Mouse (Mus musculus) CD4-positive, CD25-positive, alpha-beta regulatory T cell, adult 2 months (primary cell): ENCODE data around the gene Mvb12b.

Experiments used
- DNase-seq: peaks from one replicate; pipeline ENCODE4 v3.0.0-alpha.2; 2012; ENCODE audit warnings: low read depth, low spot score

Mvb12b gene

DNA sequence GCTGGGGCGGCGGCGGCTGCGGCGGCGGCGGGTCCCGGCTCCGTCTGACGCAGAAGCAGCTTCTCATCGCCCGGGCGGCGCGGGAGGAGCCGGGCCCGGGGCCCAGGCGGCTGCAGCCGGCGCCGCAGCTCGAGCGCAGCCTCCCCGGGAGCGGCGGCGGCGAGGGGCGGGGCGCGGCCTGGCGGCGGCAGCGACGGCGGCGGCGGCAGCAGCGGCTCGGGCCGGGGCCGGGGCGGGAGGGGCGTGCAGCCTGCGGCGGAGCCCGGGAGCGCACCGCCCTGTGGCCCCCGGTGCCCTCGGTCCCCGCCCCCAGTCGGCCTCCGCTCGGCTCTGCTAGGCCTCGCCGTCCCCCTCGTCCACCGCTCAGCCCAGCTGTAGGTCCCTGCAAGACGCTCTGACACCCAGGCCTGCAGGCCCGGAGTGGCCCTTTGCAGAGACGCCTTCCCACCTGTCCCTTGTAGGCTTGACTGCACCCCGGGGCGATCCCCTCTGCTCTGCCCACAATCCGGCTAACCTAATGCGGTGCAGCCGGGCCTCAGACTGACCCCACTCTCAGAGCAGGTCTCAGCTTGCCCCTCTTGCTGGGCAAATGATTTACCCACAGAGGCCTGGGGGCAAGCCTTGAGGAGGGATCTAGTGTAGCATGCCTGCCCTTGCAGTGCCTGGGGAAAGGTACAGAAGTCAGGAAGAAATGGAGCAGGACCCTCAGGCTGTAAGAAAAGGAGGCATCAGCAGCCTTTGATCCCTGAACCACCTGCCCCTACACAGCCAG is at the start of gene Mvb12b:
Gene Mvb12b (minus strand): TSS at position 619 of the 772 bp plus-strand sequence.
- DNase-seq = peak; percentile 74

DNA sequence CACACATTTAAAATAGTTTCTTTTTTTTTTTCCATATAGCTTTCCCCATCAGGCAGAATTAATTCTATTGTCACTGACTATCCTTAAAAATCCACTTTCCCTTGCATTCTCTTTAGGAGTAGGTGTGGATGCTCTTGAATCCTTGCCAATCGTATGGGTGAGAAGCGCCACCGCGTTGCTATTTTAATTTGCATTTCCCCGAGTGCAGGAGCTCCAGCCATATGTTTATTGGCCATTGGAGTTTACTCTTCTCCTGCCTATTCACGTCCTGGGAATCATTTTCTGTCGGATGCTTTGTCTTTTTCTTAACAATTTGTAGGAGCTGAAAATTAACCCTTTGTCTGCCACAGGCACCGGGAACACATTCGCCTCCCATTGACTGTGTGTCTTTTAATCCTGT is 48.0 kb upstream of the Mvb12b start:
- no peak for DNase-seq

DNA sequence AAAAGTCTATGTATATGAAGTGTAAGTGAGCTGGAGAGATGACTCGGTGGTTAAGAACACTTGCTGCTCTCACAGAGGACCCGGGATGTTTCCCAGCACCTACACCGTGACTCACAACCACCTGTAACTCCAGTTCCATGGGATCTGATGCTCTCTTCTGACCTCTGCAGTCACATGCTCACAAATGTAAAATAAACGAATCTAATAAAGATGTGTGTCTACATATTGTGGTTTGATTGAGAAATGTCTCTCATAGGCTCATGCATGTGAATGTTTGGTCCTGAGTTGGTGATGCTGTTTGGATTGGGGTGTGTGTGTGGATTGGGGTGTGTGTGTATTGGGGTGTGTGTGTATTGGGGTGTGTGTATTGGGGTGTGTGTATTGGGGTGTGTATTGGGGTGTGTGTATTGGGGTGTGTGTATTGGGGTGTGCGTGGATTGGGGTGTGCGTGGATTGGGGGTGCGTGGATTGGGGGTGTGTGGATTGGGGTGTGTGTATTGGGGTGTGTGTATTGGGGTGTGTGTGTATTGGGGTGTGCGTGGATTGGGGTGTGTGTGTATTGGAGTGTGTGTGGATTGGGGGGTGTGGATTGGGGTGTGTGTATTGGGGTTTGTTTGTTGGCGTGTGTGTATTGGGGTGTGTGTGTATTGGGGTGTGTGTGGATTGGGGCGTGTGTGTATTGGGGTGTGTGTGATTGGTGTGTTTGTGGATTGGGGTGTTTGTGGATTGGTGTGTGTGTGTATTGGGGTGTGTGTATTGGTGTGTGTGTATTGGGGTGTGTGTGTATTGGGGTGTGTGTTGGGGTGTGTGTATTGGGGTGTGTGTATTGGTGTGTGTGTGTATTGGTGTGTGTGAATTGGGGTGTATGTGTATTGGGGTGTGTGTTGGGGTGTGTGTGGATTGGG is 46.1 kb upstream of the Mvb12b start:
- DNase-seq = peak; percentile 12

DNA sequence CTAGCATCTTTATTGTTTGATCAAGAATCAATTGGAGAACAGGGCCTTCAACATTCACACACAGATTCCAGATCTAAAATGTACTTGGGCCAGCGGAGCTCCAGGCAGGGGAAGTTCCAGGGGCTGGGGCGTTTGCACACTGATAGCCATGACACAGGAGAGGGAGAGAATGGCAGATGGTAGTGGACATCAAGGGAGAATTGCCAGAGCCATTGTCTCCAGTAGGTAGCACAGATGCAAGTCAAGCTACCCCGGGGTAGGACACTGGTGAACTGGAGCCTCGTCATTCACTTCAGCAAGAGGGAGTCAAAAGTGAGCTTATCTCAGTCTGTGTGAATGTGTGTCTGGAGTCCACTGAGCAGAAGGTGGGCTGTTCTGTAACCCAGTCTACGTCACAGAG is 43.4 kb upstream of the Mvb12b start:
- DNase-seq = no peak

DNA sequence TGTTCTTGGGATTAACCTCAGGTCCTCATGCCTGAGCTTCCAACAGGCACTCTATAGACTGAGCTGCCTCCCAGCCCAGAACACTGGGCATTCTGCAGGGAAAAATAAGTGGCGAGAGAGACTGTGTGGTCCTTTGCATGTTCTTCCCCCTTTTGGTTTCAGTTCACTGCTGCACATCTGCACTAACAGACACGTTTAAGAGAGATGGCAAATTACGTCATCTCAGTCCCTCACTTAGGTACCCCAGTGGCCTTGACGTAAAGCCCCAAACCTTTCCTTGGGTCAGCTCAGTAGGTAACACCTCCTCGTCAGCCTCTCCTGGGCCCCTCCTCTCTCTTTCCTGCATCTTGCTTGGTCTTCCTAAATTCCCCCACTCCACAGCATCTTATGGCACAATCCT is 37.5 kb upstream of the Mvb12b start:
- no peak for DNase-seq

DNA sequence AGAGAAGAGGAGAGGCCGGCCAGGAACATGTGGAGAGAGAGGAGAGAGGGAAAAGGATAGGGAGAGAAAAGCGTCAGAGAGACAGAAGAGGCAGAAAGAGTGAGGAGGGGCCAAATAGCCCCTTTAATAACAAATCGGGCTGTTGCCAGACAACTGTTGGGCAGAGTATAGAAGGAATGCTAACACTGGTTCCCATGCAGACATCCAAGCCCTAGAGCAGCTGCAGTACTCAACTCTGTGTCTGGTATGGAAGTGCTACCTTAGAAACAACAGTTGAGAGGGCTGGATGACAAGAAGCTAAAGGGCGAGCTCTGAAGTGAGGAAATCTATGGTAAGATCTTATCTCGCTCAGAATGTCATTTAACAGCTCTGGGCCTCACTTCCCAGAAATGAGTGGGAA is 35.7 kb upstream of the Mvb12b start:
- no peak for DNase-seq

DNA sequence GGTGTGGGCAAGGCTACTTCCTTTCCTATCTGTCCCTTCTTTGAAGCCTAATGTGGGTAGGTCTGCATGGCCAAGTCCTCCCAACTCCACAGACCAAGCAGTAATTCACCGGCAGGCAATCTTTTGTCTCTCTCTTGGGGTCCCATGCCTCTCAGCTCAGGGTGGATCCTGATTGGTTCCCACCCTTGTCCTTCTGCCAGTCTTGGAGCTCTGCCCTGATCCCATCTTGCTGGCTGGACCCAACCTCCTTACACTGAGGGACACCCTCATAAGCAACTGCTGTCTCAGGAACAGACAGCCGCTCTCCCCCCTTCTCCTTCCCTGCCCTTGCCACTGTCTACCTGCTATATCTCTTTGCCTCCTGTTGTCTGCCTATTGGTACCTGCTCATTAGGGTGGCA is 34.7 kb upstream of the Mvb12b start:
- no peak for DNase-seq

DNA sequence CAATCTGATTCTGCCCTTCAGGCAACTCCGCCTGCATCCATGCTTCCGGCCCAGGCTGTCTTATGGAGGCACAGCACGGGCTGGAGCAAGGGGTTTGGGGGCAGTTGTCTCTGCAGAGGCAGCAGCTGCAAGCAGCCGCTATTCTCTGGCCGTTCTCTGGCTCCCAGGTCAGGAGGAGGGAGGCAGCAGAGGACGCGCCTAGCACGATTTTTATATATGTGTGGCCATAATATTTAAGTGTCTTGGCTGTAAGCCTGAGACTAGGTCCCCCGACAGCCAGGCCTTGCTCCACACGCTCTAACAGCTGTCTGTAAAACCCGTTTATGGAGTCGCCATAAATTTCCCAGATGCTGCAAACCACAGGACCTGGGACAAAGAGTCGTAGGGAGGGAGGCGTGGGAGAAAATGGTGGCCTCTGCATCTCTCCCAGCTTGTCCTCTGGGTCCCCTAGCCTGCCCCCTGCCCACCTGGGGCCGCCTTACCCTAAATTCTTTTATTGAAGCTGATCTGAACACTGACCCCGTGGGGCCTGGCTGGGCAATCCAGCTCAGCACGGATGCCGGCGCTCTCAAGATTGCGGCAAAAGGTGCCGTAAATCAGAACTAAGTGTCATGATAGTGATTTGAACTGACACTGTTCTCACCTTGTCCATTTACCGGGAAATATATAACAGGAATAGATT is 32.3 kb upstream of the Mvb12b start:
- no peak for DNase-seq

DNA sequence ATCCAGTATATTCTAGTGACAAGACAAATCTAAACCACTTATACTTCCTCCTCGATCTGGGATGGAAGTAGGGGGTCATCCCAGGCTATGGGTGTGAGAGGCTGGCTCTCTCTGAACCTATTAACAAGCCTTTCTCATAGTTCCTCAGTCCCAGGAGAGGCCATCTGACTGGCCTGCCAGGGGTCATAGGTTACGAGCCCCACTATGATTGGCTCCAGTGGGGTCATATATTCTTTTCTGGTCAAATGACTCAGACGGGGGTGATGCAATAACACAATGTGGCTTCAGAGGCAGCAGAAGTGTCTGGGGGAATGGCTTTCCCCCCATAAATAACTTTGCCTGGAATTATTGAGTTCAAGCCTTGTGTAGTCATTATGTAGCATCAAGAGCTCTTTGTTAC is 31.1 kb upstream of the Mvb12b start:
- no peak for DNase-seq

DNA sequence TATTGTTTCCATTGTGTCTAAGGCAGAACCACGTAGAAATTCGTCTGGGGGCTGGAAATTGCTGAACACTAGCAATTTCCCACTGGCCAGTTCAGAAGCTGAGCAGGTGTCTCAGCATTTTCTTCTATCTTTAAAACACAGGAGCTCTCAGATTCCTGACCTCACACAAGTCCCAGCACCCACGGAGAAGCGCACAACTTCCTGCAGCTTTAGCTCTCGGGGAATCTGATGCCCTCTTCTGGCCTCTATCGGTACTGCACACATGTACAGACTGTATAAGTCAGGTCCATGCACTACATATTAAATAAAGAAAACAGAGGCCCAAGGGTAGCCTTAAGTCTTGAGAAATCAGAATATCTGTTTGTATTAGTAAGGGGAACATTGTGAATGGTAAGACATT is 30.6 kb upstream of the Mvb12b start:
- DNase-seq = peak; percentile 85

DNA sequence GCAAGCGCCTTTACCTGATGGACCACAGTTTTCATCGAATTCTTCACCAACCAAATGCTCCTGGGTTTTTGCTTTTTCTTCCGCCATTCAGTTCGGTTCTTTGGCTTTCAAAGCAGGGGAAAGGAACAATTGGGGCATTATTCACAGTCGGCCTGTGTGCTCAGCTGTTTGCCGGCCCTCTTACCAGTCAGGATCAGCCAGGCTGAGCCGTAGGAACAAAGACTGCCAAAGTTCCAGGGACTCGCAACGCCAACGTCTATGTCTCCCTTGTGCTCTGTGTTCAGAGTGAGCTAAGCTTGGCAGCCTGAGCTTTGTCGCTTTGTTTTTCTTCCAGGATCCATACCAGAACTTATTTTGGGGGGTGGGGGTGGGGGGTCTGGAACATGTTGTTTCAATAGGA is 28.9 kb upstream of the Mvb12b start:
- DNase-seq = no peak

DNA sequence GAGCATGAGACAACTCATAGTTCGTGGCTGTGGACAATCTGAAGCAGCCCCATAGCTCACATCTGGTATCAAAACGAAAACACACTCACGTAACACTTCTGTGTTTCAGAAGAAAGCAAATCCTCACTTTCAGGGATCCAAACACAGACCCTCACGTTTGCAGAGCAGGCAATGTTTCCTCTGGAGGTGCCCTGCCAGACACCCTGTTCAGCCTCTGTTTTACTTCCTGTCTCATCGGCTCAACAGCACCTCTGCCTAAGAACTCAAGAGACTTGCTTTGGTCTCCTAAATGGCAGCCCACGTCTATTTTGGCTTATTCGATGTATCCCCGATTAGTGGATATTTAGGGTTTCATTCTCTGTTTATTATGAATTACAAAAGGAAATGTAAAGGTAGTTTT is 27.3 kb upstream of the Mvb12b start:
- peak; percentile 47 for DNase-seq

DNA sequence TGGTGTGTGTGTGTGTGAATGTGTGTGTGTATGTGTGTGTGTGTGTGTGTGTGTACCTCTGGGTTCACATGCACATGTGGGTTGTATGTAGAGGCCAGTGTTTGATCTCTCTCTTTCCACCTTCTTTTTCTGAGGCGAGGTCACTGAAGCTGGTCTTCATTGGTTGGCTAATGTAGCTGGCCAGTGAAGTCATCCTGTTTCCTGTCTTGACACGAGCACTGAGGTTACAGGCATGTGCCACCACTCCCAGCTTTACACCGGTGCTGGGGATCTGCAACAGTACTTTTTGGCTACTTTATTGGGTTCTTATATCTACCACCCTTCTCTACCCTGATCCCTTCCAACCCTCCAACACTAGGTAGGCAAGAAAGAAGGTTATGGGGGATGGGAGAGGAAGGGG is 26.6 kb upstream of the Mvb12b start:
- DNase-seq = peak; percentile 19

DNA sequence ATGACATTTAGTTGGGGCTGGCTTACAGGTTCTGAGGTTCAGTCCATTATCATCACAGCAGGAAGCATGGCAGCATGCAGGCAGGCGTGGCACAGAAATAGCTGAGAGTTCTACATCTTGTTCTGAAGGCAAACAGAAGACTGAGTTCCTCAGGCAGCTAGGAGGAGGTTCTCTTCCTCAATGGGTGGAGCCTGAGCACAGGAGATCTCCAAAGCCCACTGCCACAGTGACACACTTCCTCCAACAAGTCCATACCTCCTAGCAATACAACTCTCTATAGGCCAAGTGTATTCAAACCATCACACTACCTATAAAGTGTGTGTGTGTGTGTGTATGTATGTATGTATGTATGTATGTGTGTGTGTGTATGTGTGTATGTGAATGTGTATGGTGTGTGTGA is 25.9 kb upstream of the Mvb12b start:
- peak; percentile 34 for DNase-seq

DNA sequence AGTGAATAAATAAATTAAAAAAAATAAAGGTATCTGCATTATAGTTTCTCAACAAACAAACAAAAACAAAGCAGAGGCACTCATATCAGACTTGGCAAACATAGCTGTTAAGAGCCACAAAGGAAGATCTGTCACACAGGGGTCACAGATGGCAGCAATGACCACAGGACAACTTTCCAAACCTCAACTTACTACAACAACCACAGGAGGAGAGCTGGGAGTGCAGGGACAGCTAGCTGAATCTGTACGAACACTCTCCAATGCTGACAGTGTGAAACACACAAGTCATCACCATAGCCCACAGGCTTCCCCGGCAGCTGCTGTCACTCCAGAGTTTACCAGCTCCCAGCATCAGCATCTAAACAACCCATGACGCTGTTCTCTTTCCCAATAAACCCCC is 25.0 kb upstream of the Mvb12b start:
- DNase-seq = no peak

DNA sequence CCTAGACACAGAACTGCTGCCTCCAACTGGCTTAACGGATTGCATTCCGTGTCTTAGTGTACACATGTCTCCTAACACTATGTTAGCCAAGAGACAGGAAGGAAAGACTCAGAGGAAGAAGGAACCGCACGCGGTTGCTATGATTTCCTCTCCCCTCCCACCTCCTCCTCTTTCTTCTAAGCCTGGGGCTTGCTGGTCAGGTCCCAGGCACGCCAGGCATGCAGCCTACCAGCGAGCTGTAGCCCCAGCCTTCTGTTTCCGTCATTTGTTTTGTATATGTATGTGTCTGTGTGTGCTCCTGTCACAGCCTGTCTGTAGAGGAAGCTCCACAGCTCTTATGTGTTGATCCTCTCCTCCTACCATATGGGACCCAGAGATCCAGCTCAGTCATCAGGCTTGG is 20.6 kb upstream of the Mvb12b start:
- DNase-seq = peak; percentile 84

DNA sequence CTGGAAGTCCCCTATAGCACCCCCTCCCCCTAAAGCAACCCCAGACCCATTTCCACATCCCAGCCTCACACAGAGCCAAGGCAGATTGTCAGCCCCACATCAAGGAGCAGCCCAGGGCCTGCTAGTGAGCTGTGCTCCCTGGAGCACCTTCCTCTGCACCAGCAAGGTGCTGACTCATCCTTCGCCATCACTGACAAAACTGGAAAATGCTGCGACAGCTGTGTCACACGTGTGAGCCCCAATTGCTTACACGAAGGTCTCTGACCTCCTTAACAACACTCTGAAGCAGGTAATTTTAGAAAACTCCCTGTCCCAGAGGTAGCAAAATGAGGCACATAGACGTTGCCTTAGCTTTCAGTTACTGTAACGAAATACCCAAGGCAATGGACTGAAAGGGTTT is 19.4 kb upstream of the Mvb12b start:
- no peak for DNase-seq

DNA sequence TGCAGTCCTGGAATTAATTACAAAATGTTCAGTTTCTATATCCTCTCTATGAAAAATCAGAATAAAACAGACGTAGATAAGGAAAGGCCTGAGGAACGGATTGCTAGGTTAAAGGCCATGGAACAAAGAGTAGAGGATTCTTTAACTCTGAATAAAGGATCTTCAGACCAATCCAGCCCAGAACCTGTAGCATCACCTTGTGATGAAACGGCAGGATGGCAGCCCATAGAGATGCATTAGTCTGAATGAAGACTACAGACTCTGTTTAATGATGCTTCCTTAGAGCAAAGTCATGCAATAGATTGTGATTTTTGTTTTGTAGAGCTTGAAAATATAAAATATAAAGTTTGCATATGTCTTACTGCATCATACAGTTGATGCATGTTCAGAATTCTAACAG is 8.1 kb upstream of the Mvb12b start:
- DNase-seq = no peak

DNA sequence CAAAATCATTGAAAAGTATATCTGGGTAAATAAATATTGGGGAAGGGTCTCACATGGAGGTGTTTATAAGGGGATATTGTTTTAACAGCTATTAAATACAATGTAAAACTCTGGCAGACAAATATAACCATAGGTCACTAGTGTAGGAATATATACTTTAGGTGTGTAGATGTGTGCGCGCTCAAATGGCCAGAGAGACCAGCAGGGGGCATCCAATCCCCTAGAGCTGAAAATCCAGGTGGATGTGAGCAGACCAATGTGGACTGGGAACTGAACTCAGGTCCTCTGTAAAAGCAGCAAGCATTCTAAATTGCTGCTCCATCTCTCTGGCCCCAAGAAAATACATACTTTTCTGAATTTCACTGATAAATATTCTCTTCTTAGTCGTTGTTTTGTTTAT is 5.4 kb upstream of the Mvb12b start:
- DNase-seq = peak; percentile 21

DNA sequence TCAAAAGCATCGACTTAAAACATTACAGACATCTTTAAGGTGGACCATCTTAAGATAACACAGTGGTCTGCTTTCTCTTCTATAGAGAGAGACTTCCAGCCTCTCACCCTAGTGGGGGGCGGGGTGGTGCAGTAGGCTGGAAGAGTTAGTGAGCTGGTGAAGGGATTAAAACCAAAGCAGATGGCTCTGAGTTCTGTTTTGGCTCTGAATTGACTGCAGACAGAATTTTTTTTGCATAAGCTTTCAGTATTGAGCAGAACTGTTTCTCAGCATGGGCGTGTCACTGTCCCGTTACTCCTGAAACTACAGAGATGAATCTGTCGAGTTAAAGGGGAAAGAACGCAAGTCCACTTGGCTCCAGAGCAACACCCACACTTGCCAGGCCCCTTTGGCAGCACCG is 4.6 kb upstream of the Mvb12b start:
- DNase-seq = no peak

DNA sequence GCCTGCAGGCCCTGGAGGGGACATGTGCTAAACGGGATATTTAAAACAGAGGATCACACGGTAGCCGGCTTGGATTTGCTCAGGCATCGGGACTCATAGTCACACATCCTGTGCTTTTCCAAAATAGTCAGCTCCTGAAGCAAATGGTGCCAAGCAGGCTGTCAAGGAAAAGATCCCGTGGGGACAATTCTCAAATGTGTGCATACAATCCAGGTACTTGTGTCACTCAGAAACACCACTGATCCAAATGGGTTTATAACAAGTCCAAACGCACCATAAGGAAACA is 297 bp upstream of the Mvb12b start:
- DNase-seq = no peak
